13 mouse cellular contexts compared by ENCODE assay signal in the genomic region with DNA sequence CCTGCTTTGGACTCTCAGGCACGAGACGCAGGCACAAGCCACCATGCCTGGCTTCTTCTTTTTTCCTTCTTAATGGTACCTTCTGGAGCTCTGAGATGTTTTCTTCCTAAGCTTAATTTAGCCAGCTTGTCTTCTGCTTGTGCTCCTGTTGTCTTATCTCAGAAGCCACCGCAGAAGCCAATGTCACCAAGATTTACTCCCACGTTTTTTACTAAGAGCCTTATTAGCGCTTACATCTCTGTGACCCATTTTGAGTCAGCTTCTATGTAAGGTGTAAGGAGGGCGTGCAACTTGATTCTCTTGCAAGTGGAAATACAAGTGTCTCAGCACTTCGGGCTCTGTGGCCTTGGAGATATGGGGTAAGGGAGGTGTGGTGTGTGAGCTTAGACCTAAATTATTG. TPM values are rescaled to one million over a fixed set of nuclear protein-coding genes. Genes with fewer than 3 reads are reported as not detected.
DNase-seq lines count a peak whose midpoint lies in the region; ATAC-seq and TF ChIP-seq lines count a peak whose summit lies in the region.
"Had no signal": no experiment of that assay in that cellular context is flagged by ENCODE, and none has a peak within 500 bp of the region (broad histone marks: within the 10 kb centered on the region; RNA-seq: fewer than 3 reads in every experiment).

No protein-coding gene starts in this region.

- no peak for ATAC-seq in heart, embryonic 16.5 days (replicated peaks; ENCODE audit: extremely low read depth, insufficient read depth, low FRiP score)
- no peak for ATAC-seq in lung, embryonic 14.5 days (ENCODE audit: insufficient read depth)
- ATAC-seq: forebrain, postnatal 0 days; midbrain, embryonic 15.5 days had no signal

- no peaks in the 10 kb centered on the region for H3K9me3 ChIP-seq in heart, embryonic 16.5 days (replicated peaks; ENCODE audit: control insufficient read depth, low read length)
- H3K9me3 ChIP-seq in lung, embryonic 14.5 days (ENCODE audit: low read depth, low read length) = no peaks in the 10 kb centered on the region
- H3K9me3 ChIP-seq: liver, embryonic 15.5 days; midbrain, embryonic 15.5 days; neural tube, embryonic 13.5 days had no signal

- TF ChIP-seq CTCF in lung, embryonic 14.5 days (IDR thresholded peaks at IDR 0.05; ENCODE audit: low read depth) = no peak
- no peak for TF ChIP-seq CTCF in lung, adult 2 months (IDR thresholded peaks at IDR 0.05; ENCODE audit: insufficient read depth, low read length)
- TF ChIP-seq CTCF in olfactory bulb, adult 2 months (IDR thresholded peaks at IDR 0.05; ENCODE audit: insufficient read depth, low read depth, low read length) = no peak

- peak overlapping the region; percentile 95 for H3K27ac ChIP-seq in heart, embryonic 16.5 days (ENCODE audit: low read length)
- H3K27ac ChIP-seq in lung, embryonic 14.5 days (ENCODE audit: low read depth) = peak overlapping the region; percentile 58; the same call in 1 of the 2 replicates
- H3K27ac ChIP-seq in brown adipose tissue, adult 24 weeks (replicated peaks; ENCODE audit: low read depth, low read length) = peak overlapping the region; percentile 58
- H3K27ac ChIP-seq in olfactory bulb, adult 2 months (ENCODE audit: insufficient read depth, low read depth, low read length) = peak overlapping the region; percentile 97
- H3K27ac ChIP-seq: liver, embryonic 15.5 days; midbrain, embryonic 15.5 days; neural tube, embryonic 13.5 days had no signal

- peaks cover 16% of the 10 kb centered on the region for H3K36me3 ChIP-seq in heart, embryonic 16.5 days (ENCODE audit: control insufficient read depth, insufficient read depth)
- H3K36me3 ChIP-seq in lung, embryonic 14.5 days (ENCODE audit: insufficient read depth) = peaks cover 34% of the 10 kb centered on the region; the same call in 1 of the 2 replicates

- WGBS in heart, embryonic 16.5 days = 65% methylated on average over 7 of the region's 7 CpGs
- WGBS in lung, embryonic 14.5 days = 88% methylated on average over 7 of the region's 7 CpGs
- WGBS in lung, adult 2 months = 64% methylated on average over 7 of the region's 7 CpGs
- 28% methylated on average over 7 of the region's 7 CpGs for WGBS in olfactory bulb, adult 2 months

- H3K4me3 ChIP-seq in heart, embryonic 16.5 days (ENCODE audit: low read length) = no peak overlapping the region; the same call in 1 of the 2 replicates
- H3K4me3 ChIP-seq in lung, embryonic 14.5 days (ENCODE audit: low read depth, low read length) = no peak overlapping the region
- H3K4me3 ChIP-seq in lung, adult 2 months (replicated peaks; ENCODE audit: extremely low read depth, low read depth, low read length) = no peak overlapping the region
- H3K4me3 ChIP-seq in brown adipose tissue, adult 24 weeks (ENCODE audit: insufficient read depth, low read depth, low read length) = no peak overlapping the region
- H3K4me3 ChIP-seq in olfactory bulb, adult 2 months (ENCODE audit: insufficient read depth, low read depth, low read length) = no peak overlapping the region
- H3K4me3 ChIP-seq: liver, embryonic 15.5 days; midbrain, embryonic 15.5 days; neural tube, embryonic 13.5 days had no signal

- peaks cover 30% of the 10 kb centered on the region for H3K4me1 ChIP-seq in heart, embryonic 16.5 days (ENCODE audit: control insufficient read depth, insufficient read depth, low read length)
- no peaks in the 10 kb centered on the region; the same call in 1 of the 2 replicates for H3K4me1 ChIP-seq in lung, embryonic 14.5 days (ENCODE audit: insufficient read depth)
- H3K4me1 ChIP-seq in lung, adult 2 months (ENCODE audit: control insufficient read depth, insufficient read depth, low read length) = peaks cover 21% of the 10 kb centered on the region
- peaks cover 17% of the 10 kb centered on the region; the same call in 1 of the 2 replicates for H3K4me1 ChIP-seq in brown adipose tissue, adult 24 weeks (ENCODE audit: control insufficient read depth, insufficient read depth, insufficient read length, low read length)
- H3K4me1 ChIP-seq in olfactory bulb, adult 2 months (ENCODE audit: control insufficient read depth, insufficient read depth, low read length) = peaks cover 44% of the 10 kb centered on the region
- H3K4me1 ChIP-seq: midbrain, embryonic 15.5 days; neural tube, embryonic 13.5 days had no signal

- no peak for TF ChIP-seq POLR2A in lung, adult 2 months (IDR thresholded peaks at IDR 0.05; ENCODE audit: borderline replicate concordance, extremely low read depth, low read depth, low read length)
- no peak for TF ChIP-seq POLR2A in olfactory bulb, adult 2 months (IDR thresholded peaks at IDR 0.05; ENCODE audit: insufficient read depth, low read depth, low read length)

- peak overlapping the region; percentile 29; the same call in 1 of the 2 replicates for H3K4me2 ChIP-seq in heart, embryonic 16.5 days (ENCODE audit: low read depth, low read length)
- H3K4me2 ChIP-seq in lung, embryonic 14.5 days = no peak overlapping the region
- H3K4me2 ChIP-seq: liver, embryonic 15.5 days; midbrain, embryonic 15.5 days; neural tube, embryonic 13.5 days had no signal

- H3K9ac ChIP-seq in heart, embryonic 16.5 days (ENCODE audit: low read length) = peak overlapping the region; percentile 53; the same call in 1 of the 2 replicates
- no peak overlapping the region for H3K9ac ChIP-seq in lung, embryonic 14.5 days
- H3K9ac ChIP-seq: forebrain, postnatal 0 days; liver, embryonic 15.5 days; midbrain, embryonic 15.5 days; neural tube, embryonic 13.5 days had no signal

- DNase-seq in heart, adult 11 months = no peak
- DNase-seq in lung, embryonic 14.5 days = no peak
- no peak for DNase-seq in lung, adult 2 months
- no peak for DNase-seq in layer of hippocampus, adult 9-10 months (ENCODE audit: low spot score)
- no peak for DNase-seq in embryo, embryonic 11 days
- DNase-seq: cerebellum, postnatal 10 days; forebrain, postnatal 0 days had no signal

- H3K27me3 ChIP-seq in heart, embryonic 16.5 days (ENCODE audit: control insufficient read depth, insufficient read depth, low read length) = no peaks in the 10 kb centered on the region
- H3K27me3 ChIP-seq in lung, embryonic 14.5 days (ENCODE audit: insufficient read depth, low read length) = no peaks in the 10 kb centered on the region
- H3K27me3 ChIP-seq: liver, embryonic 15.5 days; midbrain, embryonic 15.5 days; neural tube, embryonic 13.5 days had no signal

RNA-seq across cellular contexts. Expression of a gene that starts 18.0 kb away (rescaled TPM):
- polyA plus RNA-seq in heart, embryonic 16.5 days (2015; fragmentation: Nextera tagmentation; extraction: Ambion mirVana) = 7.5 and 8.5 TPM in 2 replicates
- 16.8 and 20.6 TPM in 2 replicates for polyA plus RNA-seq in lung, embryonic 14.5 days (2014; fragmentation: Nextera tagmentation; extraction: Ambion mirVana)
- 71.4 and 83.7 TPM in 2 replicates for polyA plus RNA-seq in lung, adult 2 months (2012; rRNA removed)
- polyA plus RNA-seq in brown adipose tissue, adult 24 weeks (2012; ENCODE audit: insufficient read depth, insufficient read length, missing spikeins) = 3.8 and 6.9 TPM in 2 replicates
- not detected in 2 replicates for polyA plus RNA-seq in olfactory bulb, adult 2 months (2012; ENCODE audit: insufficient read depth, insufficient read length, low replicate concordance, missing spikeins)

RNA-seq across cellular contexts. Expression of a gene that starts 31.0 kb away (rescaled TPM):
- polyA plus RNA-seq in heart, embryonic 16.5 days (2015; fragmentation: Nextera tagmentation; extraction: Ambion mirVana) = 5.9 and 6.1 TPM in 2 replicates
- 9.3 and 9.4 TPM in 2 replicates for polyA plus RNA-seq in lung, embryonic 14.5 days (2014; fragmentation: Nextera tagmentation; extraction: Ambion mirVana)
- 23.9 and 28.0 TPM in 2 replicates for polyA plus RNA-seq in lung, adult 2 months (2012; rRNA removed)
- 13.4 and 14.6 TPM in 2 replicates for polyA plus RNA-seq in brown adipose tissue, adult 24 weeks (2012; ENCODE audit: insufficient read depth, insufficient read length, missing spikeins)
- polyA plus RNA-seq in olfactory bulb, adult 2 months (2012; ENCODE audit: insufficient read depth, insufficient read length, low replicate concordance, missing spikeins) = not detected in 2 replicates
